Mouse (Mus musculus): Measurements from ENCODE around the gene Fam216a. TPM values are rescaled to one million over a fixed set of nuclear protein-coding genes. Genes with fewer than 3 reads are reported as not detected.

The Fam216a gene
- polyA plus RNA-seq, 1 experiment: 57.0 TPM

DNA sequence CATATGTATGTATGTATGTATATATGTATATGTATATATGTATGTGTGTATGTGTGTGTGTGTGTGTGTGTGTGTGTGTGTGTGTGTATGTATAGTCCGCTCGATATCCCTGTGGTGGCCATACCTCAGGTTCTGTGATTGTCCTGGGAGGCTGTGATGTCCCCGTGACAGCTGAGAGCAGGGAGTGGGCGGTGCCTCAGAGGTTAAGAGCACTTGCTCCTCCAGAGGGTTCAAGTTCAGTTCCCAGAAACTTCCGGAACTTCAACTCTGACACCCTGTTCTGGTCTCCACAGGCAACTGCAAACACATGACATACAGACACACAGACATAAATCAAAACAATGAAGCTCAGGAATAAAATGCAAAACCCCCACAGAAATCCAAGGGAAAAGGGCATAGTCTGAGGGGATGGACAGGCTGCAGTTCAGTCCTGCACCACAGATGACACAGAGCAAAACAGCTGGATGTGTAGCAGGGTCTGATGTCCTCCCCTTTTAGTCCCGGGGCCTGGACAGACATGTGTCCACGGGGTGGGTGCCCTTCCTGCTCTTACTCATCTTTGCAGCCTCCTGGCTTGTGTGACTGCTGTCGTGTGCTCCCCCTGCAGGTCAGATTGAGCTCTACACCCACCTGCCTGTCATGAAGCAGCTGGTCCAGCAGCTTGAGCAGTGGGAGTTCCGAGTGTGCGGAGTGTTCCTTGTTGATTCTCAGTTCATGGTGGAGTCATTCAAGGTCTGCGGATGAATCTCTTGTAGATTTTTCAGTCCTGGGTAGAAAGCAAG is 7.4 kb upstream of the Fam216a start:
- H3K4me3 ChIP-seq (ENCODE audit: low read depth, low read length): no peak overlapping the region
- no peak overlapping the region for H3K27ac ChIP-seq (ENCODE audit: insufficient read depth, low read length)
- no peaks in the 10 kb centered on the region for H3K27me3 ChIP-seq (ENCODE audit: control insufficient read depth, insufficient read depth, low read length, poor library complexity, severe bottlenecking)
- no peaks in the 10 kb centered on the region for H3K4me1 ChIP-seq (ENCODE audit: control insufficient read depth, insufficient read depth, low read length)
- H3K9me3 ChIP-seq (replicated peaks; ENCODE audit: control insufficient read depth, insufficient read depth, low read length, poor library complexity, severe bottlenecking): no peaks in the 10 kb centered on the region
- peaks cover 27% of the 10 kb centered on the region for H3K36me3 ChIP-seq (ENCODE audit: control insufficient read depth, insufficient read depth, low read length, poor library complexity, severe bottlenecking)
- TF ChIP-seq CTCF (IDR thresholded peaks at IDR 0.05; ENCODE audit: low read depth, low read length): peak; percentile 98
- TF ChIP-seq POLR2A (IDR thresholded peaks at IDR 0.05; ENCODE audit: insufficient read depth, low read length): no peak
- no peak overlapping the region for H3K9ac ChIP-seq (ENCODE audit: low read depth, poor library complexity, severe bottlenecking)

- Histone ChIP-seq H3K4me1 (ENCODE audit: control insufficient read depth, insufficient read depth, low read length) (no peaks in the 10 kb centered on the region), H3K27ac (ENCODE audit: insufficient read depth, low read length) (no peak overlapping the region), H3K36me3 (ENCODE audit: control insufficient read depth, insufficient read depth, low read length, poor library complexity, severe bottlenecking) (peaks cover 30% of the 10 kb centered on the region), H3K4me3 (ENCODE audit: low read depth, low read length) (no peak overlapping the region), H3K27me3 (ENCODE audit: control insufficient read depth, insufficient read depth, low read length, poor library complexity, severe bottlenecking) (no peaks in the 10 kb centered on the region), H3K9ac (ENCODE audit: low read depth, poor library complexity, severe bottlenecking) (no peak overlapping the region), H3K9me3 (replicated peaks; ENCODE audit: control insufficient read depth, insufficient read depth, low read length, poor library complexity, severe bottlenecking) (no peaks in the 10 kb centered on the region)
- no peak for TF ChIP-seq CTCF (IDR thresholded peaks at IDR 0.05; ENCODE audit: low read depth, low read length)
- no peak for TF ChIP-seq POLR2A (IDR thresholded peaks at IDR 0.05; ENCODE audit: insufficient read depth, low read length)
- TF ChIP-seq EP300 (IDR thresholded peaks at IDR 0.05; ENCODE audit: insufficient read depth, low read depth, low read length): no peak
Measured at GRCm38 (mm10) chr5:122378171-122378570, 6.0 kb upstream of the Fam216a start.

- Histone ChIP-seq H3K4me1 (ENCODE audit: control insufficient read depth, insufficient read depth, low read length) (no peaks in the 10 kb centered on the region), H3K36me3 (ENCODE audit: control insufficient read depth, insufficient read depth, low read length, poor library complexity, severe bottlenecking) (peaks cover 30% of the 10 kb centered on the region), H3K9me3 (replicated peaks; ENCODE audit: control insufficient read depth, insufficient read depth, low read length, poor library complexity, severe bottlenecking) (no peaks in the 10 kb centered on the region), H3K27ac (ENCODE audit: insufficient read depth, low read length) (no peak overlapping the region), H3K4me3 (ENCODE audit: low read depth, low read length) (no peak overlapping the region), H3K27me3 (ENCODE audit: control insufficient read depth, insufficient read depth, low read length, poor library complexity, severe bottlenecking) (no peaks in the 10 kb centered on the region), H3K9ac (ENCODE audit: low read depth, poor library complexity, severe bottlenecking) (no peak overlapping the region)
- TF ChIP-seq EP300 (IDR thresholded peaks at IDR 0.05; ENCODE audit: insufficient read depth, low read depth, low read length): no peak
- TF ChIP-seq POLR2A (IDR thresholded peaks at IDR 0.05; ENCODE audit: insufficient read depth, low read length): no peak
- no peak for TF ChIP-seq CTCF (IDR thresholded peaks at IDR 0.05; ENCODE audit: low read depth, low read length)
Measured at GRCm38 (mm10) chr5:122377101-122377833, 5.1 kb upstream of the Fam216a start.

DNA sequence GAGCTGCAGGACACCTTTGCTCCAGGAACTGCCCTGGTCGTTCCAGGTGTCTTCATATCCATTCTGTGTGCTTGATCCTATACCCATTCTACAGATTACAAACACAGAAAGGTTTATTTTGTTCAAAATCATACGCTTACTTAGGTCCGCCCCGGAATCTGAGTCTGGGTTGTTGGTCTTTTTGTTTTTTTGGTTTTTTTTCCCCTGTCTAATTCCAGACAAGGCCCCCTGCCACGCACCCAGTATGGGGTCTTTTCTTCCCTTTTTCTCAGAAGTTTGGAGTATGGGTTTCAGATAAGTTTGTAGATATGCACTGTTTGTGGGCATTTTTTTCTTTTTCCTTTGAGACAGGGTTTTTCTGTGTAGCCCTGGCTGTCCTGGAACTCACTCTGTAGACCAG is 714 bp upstream of the Fam216a start:
- Histone ChIP-seq H3K27me3 (ENCODE audit: control insufficient read depth, insufficient read depth, low read length, poor library complexity, severe bottlenecking) (no peaks in the 10 kb centered on the region), H3K4me1 (ENCODE audit: control insufficient read depth, insufficient read depth, low read length) (no peaks in the 10 kb centered on the region), H3K36me3 (ENCODE audit: control insufficient read depth, insufficient read depth, low read length, poor library complexity, severe bottlenecking) (peaks cover 17% of the 10 kb centered on the region), H3K9me3 (replicated peaks; ENCODE audit: control insufficient read depth, insufficient read depth, low read length, poor library complexity, severe bottlenecking) (no peaks in the 10 kb centered on the region), H3K9ac (ENCODE audit: low read depth, poor library complexity, severe bottlenecking) (peak overlapping the region; percentile 80), H3K4me3 (ENCODE audit: low read depth, low read length) (peak overlapping the region; percentile 94), H3K27ac (ENCODE audit: insufficient read depth, low read length) (peak overlapping the region; percentile 29)
- TF ChIP-seq CTCF (IDR thresholded peaks at IDR 0.05; ENCODE audit: low read depth, low read length): no peak

GRCm38 (mm10) chr5:122371591-122372191 is 473 bp downstream of the Fam216a start, which contains the start of gene Gpn3:
Gene Gpn3 (plus strand): TSS chr5:122371876.
- peak within 1 kb of the TSS; percentile 81 for H3K9ac ChIP-seq (ENCODE audit: low read depth, poor library complexity, severe bottlenecking)
- peak within 1 kb of the TSS; percentile 94 for H3K4me3 ChIP-seq (ENCODE audit: low read depth, low read length)
- no peaks in the 10 kb centered on the region for H3K9me3 ChIP-seq (replicated peaks; ENCODE audit: control insufficient read depth, insufficient read depth, low read length, poor library complexity, severe bottlenecking)
- TF ChIP-seq CTCF (IDR thresholded peaks at IDR 0.05; ENCODE audit: low read depth, low read length) (no peak), POLR2A (IDR thresholded peaks at IDR 0.05; ENCODE audit: insufficient read depth, low read length) (no peak), EP300 (IDR thresholded peaks at IDR 0.05; ENCODE audit: insufficient read depth, low read depth, low read length) (no peak)
- no peaks in the 10 kb centered on the region for H3K27me3 ChIP-seq (ENCODE audit: control insufficient read depth, insufficient read depth, low read length, poor library complexity, severe bottlenecking)
- H3K36me3 ChIP-seq (ENCODE audit: control insufficient read depth, insufficient read depth, low read length, poor library complexity, severe bottlenecking): peaks cover 27% of the 10 kb centered on the region
- peak within 1 kb of the TSS; percentile 56 for H3K27ac ChIP-seq (ENCODE audit: insufficient read depth, low read length)
- no peaks in the 10 kb centered on the region for H3K4me1 ChIP-seq (ENCODE audit: control insufficient read depth, insufficient read depth, low read length)
